Mouse (Mus musculus): ENCODE data around the gene Hs2st1. TPM values are rescaled to one million over a fixed set of nuclear protein-coding genes. Genes with fewer than 3 reads are reported as not detected.

Gene Hs2st1
- total RNA-seq, 1 experiment from 2014 or later: 17.8 TPM

DNA sequence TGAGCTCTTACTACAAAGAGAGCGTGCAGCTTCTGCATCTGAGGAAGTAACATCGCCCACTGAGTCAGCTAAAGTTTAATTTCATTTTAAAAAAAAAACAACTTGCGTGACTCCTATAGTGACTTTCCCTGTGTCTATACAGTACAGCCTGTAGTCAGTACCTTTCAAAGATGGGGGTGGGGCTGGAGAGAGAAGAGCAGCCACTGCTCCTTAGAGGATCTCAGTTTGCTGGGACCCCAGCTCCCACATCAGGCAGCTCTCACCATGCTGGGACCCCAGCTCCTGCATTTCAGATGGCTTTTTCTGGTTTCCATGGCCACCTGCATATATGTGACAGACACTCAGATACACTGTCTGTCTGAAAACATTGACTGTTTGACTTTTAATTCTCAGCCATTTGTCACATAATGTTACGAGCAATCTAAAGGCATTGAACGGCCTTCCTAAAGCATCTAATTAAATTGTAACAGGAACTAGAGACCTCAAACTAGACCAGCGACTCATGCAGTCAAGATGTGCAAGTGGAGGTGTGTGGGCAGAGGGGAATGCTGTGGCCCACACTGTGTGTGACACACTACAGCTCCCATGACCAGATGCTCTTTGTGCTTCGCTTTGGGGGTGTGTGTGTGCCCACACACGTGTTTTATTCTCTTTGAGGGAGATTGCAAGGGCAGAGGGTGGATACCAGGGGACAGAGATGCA lies 19.4 kb upstream of the Hs2st1 start:
- no peak for ATAC-seq (replicated peaks; ENCODE audit: low read depth, poor library complexity, severe bottlenecking)

DNA sequence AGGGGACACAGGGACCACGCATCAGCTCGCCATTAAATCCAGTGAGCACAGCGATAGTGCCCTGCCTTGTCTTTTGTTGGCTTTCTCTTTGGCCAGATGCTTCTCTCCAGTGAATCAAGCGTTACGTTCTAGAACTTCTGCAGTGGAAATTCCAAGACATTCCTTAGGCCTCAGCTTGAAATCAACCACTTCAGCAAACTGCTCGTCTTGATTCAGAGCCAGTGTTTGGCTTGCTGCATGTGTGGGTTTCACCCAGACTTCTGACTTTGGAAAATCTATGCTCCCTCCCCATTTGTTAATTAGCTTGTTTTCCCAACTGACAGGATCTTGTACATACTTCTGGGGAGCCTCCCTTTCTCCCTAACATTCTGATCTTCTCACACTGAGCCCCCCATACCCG lies 16.8 kb upstream of the Hs2st1 start:
- ATAC-seq (replicated peaks; ENCODE audit: low read depth, poor library complexity, severe bottlenecking): no peak

- peak; percentile 69 for ATAC-seq (replicated peaks; ENCODE audit: low read depth, poor library complexity, severe bottlenecking)
These were observed 15.0 kb upstream of the Hs2st1 start for GRCm38 (mm10) chr3:144584789-144585553.

DNA sequence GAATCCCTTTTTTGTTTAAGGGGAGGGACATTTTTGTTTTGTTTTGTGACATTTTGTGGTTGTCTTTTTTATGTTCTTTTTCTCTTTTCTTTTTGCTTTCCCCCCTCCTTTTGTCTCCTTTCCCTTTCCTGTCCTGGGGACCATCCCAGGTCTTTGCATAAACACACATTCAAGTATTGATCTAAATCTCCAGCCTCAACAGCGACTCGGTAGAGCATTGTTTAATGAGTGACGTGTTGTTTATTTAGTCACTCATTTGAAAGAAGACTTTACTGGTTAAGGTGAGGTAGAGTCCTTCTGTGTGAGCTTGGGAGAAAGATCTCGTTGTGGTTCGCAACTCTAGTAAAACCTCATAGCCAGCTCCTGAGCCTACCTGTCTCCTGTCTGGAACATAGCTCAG lies 13.8 kb upstream of the Hs2st1 start:
- no peak for ATAC-seq (replicated peaks; ENCODE audit: low read depth, poor library complexity, severe bottlenecking)

DNA sequence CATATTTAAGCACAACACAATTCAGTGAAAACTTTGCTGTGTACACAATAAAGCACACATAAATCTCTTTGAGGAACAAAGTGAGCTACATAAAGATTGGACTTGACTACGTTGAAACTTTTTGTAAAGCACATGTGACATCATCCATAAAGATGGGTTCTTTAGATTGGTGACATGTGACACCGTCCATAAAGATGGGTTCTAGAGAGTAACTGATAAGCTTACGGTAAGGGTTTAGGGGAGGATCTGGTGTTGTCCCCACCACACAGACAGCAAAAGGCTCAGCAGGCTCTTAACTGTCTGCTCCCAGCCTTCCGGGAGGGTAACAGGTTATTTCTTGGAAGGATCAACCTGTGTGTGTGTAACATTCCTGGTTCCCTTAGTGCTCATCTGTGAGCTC lies 12.3 kb upstream of the Hs2st1 start:
- ATAC-seq (replicated peaks; ENCODE audit: low read depth, poor library complexity, severe bottlenecking): no peak

- ATAC-seq (replicated peaks; ENCODE audit: low read depth, poor library complexity, severe bottlenecking): no peak
These were observed 11.9 kb upstream of the Hs2st1 start for GRCm38 (mm10) chr3:144581842-144582241.

GRCm38 (mm10) chr3:144580281-144580680 lies 10.3 kb upstream of the Hs2st1 start:
- ATAC-seq (replicated peaks; ENCODE audit: low read depth, poor library complexity, severe bottlenecking): no peak

DNA sequence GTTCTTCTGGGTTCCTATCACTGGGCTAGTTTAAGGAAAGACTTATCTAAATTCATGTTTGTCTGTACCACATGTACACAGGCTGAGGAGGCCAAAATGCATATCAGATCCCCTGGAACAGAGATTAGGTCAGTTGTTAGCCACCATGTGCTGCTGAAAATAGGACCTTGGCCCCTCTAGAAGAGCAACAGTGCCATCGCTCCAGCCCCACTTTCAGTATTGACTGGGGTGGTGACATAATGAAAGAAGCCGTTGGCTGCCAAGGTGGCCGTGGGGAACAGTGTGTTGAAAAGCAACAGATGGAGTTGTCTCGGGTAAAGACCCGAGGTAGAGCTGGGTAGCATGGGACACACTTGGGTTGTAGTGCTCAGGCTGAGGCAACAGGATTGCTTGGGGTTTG lies 9.8 kb upstream of the Hs2st1 start:
- no peak for ATAC-seq (replicated peaks; ENCODE audit: low read depth, poor library complexity, severe bottlenecking)

- no peak for ATAC-seq (replicated peaks; ENCODE audit: low read depth, poor library complexity, severe bottlenecking)
These were observed 8.9 kb upstream of the Hs2st1 start for GRCm38 (mm10) chr3:144578921-144579320.

GRCm38 (mm10) chr3:144577366-144578340 lies 7.7 kb upstream of the Hs2st1 start:
- no peak for ATAC-seq (replicated peaks; ENCODE audit: low read depth, poor library complexity, severe bottlenecking)

DNA sequence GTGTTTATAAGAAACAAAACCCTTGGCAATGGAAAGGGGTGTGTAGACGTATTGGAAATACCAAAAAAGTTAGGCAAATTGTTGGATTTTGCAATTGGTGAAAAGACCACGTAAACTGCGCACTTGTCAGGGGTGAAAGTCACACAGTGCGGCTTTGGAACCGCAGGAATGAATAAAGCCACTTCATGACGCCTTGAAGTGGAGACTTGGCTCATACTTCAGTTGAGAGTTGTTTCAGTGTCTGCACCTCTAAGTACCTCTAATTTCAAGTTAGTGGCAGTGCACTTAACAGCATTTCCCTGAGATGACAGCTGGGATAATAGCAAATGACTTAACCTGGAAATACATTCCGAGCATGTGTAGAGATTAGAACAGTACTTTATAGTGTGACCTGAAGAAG lies 4.3 kb upstream of the Hs2st1 start:
- no peak for ATAC-seq (replicated peaks; ENCODE audit: low read depth, poor library complexity, severe bottlenecking)

GRCm38 (mm10) chr3:144570816-144571487 lies 971 bp upstream of the Hs2st1 start:
- no peak for ATAC-seq (replicated peaks; ENCODE audit: low read depth, poor library complexity, severe bottlenecking)

- ATAC-seq (replicated peaks; ENCODE audit: low read depth, poor library complexity, severe bottlenecking): no peak
These were observed 495 bp downstream of the Hs2st1 start for GRCm38 (mm10) chr3:144569401-144569971.

GRCm38 (mm10) chr3:144568861-144569361 lies 1.1 kb downstream of the Hs2st1 start:
- no peak for ATAC-seq (replicated peaks; ENCODE audit: low read depth, poor library complexity, severe bottlenecking)

- ATAC-seq (replicated peaks; ENCODE audit: low read depth, poor library complexity, severe bottlenecking): no peak
These were observed 4.8 kb downstream of the Hs2st1 start for GRCm38 (mm10) chr3:144565212-144565611.

- ATAC-seq (replicated peaks; ENCODE audit: low read depth, poor library complexity, severe bottlenecking): no peak
These were observed 6.1 kb downstream of the Hs2st1 start for GRCm38 (mm10) chr3:144563916-144564315.

GRCm38 (mm10) chr3:144561511-144562250 lies 8.3 kb downstream of the Hs2st1 start:
- peak; percentile 93 for ATAC-seq (replicated peaks; ENCODE audit: low read depth, poor library complexity, severe bottlenecking)

- ATAC-seq (replicated peaks; ENCODE audit: low read depth, poor library complexity, severe bottlenecking): no peak
These were observed 11.7 kb downstream of the Hs2st1 start for GRCm38 (mm10) chr3:144558274-144558673.

All from common myeloid progenitor, adult 5-6 weeks (primary cell).